Mouse (Mus musculus) midbrain, embryonic 11.5 days (tissue): ENCODE results near the gene Nat8. TPM values are rescaled to one million over a fixed set of nuclear protein-coding genes. Genes with fewer than 3 reads are reported as not detected.
A peak's percentile ranks its signal among the peaks of the same experiment; 100 is the strongest.
"Not testable (repeated sequence)": the region's sequence is repeated elsewhere in the genome, so short reads cannot be mapped to it uniquely, and the experiment has no call there.

Source experiments
- ATAC-seq: fragments of 200-750 bp; cut with Nextera tagmentation; 2 replicates; pipeline ENCODE4 v1.8.0; 2017; ENCODE audit warnings: moderate TSS enrichment, moderate library complexity; ENCODE audit not compliant: low FRiP score
- DNase-seq: peaks from one replicate; pipeline ENCODE4 v3.0.0; 2015; ENCODE audit warnings: low spot score; ENCODE audit errors: missing footprints
- H3K27ac ChIP-seq: fragments of 300-500 bp; sonication (generic); 2 replicates; pipeline ENCODE4 v1.5.1; 2014; ENCODE audit warnings: low read depth, low read length
- H3K27me3 ChIP-seq: fragments of 300-500 bp; sonication (generic); 2 replicates; pipeline ENCODE4 v1.6.1; 2014; ENCODE audit warnings: mild to moderate bottlenecking, low read length, moderate library complexity, mixed read lengths; ENCODE audit not compliant: control insufficient read depth, insufficient read depth
- H3K36me3 ChIP-seq: fragments of 300-500 bp; sonication (generic); 2 replicates; pipeline ENCODE4 v1.6.1; 2014; ENCODE audit warnings: mild to moderate bottlenecking, low read length, moderate library complexity, mixed read lengths; ENCODE audit not compliant: control insufficient read depth, insufficient read depth
- H3K4me1 ChIP-seq: fragments of 300-500 bp; sonication (generic); 2 replicates; pipeline ENCODE4 v1.6.1; 2014; ENCODE audit warnings: low read length; ENCODE audit not compliant: control insufficient read depth, insufficient read depth
- H3K4me2 ChIP-seq: fragments of 300-500 bp; sonication (generic); 2 replicates; pipeline ENCODE4 v1.6.1; 2014; ENCODE audit warnings: mild to moderate bottlenecking, moderate library complexity
- H3K4me3 ChIP-seq: fragments of 300-500 bp; sonication (generic); 2 replicates; pipeline ENCODE4 v1.5.1; 2014; ENCODE audit warnings: low read depth, low read length
- H3K9ac ChIP-seq: fragments of 300-500 bp; sonication (generic); 2 replicates; pipeline ENCODE4 v1.6.1; 2014; ENCODE audit warnings: low read length
- H3K9me3 ChIP-seq: fragments of 300-500 bp; sonication (generic); 2 replicates; pipeline ENCODE4 v1.6.1; 2016; ENCODE audit warnings: low read length; ENCODE audit not compliant: control insufficient read depth
- WGBS: fragments of 180-500 bp; shearing (Covaris S2); extraction: QIAGEN DNeasy Blood & Tissue Kit; methylation state at CpG from one replicate; pipeline ENCODE4 v1.1.7; 2014; 5-methylcytosine and 5-hydroxymethylcytosine counted together
- polyA plus RNA-seq: library from polyadenylated mRNA; unstranded; fragments of >200 nt; fragmentation: Nextera tagmentation; extraction: Ambion mirVana; gene quantifications from 2 replicates; pipeline ENCODE4 v1.2.1, GENCODE M21; 2014

Nat8 gene
- polyA plus RNA-seq, 1 experiment from 2014 or later: not detected

DNA sequence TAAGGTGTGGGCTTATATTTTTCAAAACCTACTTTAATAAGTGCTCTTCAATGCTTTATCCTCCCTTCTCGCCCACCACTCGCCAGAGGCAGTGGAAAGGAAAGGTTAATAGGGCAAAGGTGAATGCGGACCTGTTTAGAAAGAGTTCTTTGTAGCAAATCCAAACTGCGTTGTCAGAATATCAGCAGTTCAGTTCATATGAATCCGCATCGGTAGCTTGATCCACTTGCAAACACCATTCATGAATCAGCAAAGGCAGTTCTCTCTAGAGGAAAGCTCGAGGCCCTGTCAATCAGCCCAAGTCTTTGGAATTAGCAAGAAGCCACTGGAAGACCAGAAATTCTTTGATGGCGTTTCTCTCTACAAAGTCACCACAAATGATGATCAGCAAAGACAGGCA, 6.8 kb upstream of the Nat8 start:
- Histone ChIP-seq H3K27ac (no peak overlapping the region), H3K9ac (no peak overlapping the region), H3K4me3 (no peak overlapping the region), H3K9me3 (no peaks in the 10 kb centered on the region), H3K4me2 (no peak overlapping the region), H3K27me3 (no peaks in the 10 kb centered on the region), H3K36me3 (no peaks in the 10 kb centered on the region), H3K4me1 (no peaks in the 10 kb centered on the region)
- no peak for DNase-seq
- 61% methylated on average over 8 of the region's 8 CpGs for WGBS
- no peak for ATAC-seq

DNA sequence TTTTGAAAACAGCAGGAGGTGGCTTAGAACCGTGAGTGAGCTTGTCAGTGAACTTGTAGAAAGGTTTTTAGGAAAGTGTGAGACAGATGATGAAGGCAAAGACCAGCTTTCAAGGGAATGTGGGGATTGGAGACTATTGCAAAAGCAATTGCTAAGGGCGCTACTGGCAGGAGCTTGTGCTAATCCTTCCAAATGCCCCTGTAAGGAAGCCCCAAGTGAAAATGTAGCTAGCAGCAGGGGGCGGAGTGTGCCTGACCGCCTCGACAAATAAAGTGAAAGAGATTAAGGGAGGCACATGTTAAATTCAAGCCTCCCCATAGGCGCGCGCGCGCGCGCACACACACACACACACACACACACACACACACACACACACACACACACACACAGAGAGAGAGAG, 5.4 kb upstream of the Nat8 start:
- H3K4me3 ChIP-seq: not testable (repeated sequence)

DNA sequence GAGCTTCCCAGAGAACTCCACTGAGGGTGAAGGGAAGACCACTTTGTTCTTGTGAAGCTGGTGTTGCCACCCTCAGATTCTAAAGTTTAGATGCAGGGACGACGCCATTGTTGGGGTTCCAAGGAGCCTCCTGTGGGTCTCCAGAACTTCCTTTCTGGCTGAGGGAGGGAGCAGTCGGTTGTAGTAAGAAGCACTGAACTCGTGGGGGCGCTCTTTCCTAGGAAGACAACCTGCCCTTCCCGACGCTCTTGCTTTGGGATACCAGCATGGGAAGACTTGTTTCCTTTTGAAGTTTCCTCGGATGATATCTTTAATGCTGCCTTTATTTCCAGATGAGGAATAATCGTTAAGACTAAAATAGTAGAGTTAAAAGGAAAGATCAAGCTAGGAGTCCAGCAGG, 4.9 kb upstream of the Nat8 start:
- not testable (repeated sequence) for ATAC-seq, H3K9me3 ChIP-seq, H3K9ac ChIP-seq, H3K4me1 ChIP-seq, DNase-seq, H3K4me2 ChIP-seq, H3K4me3 ChIP-seq, H3K36me3 ChIP-seq, H3K27ac ChIP-seq, H3K27me3 ChIP-seq
- 16% methylated on average over 8 of the region's 9 CpGs for WGBS

More for the DNA sequence above, 5.4 kb upstream of the Nat8 start:
- not testable (repeated sequence) for H3K9me3 ChIP-seq, H3K36me3 ChIP-seq, H3K27me3 ChIP-seq, H3K4me2 ChIP-seq, H3K4me1 ChIP-seq, H3K9ac ChIP-seq, H3K27ac ChIP-seq
- 19% methylated on average over 12 of the region's 12 CpGs for WGBS
- peak; percentile 89 for DNase-seq
- peak; percentile 57; the same call in 1 of the 2 replicates for ATAC-seq

DNA sequence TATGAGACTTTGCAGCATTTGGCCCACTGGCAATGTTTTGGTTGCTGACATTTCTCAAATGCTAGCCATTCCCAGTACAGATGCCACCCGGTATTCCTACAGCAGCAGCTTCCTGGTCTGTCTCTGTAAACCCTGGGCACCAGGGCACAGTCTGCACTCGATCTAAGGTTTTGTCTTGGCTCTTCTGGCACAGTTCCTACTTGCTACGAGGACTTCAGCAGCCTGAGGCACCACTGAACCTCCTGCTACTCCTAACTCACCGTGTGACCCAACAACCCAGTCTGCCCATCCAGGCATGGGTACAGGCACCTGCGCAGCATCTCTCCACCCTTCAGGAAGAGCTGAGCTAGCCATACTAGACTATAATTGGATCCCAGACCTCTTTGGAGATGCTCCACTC, 4.2 kb upstream of the Nat8 start:
- not testable (repeated sequence) for DNase-seq, H3K9me3 ChIP-seq, H3K36me3 ChIP-seq, H3K27ac ChIP-seq, H3K27me3 ChIP-seq, H3K9ac ChIP-seq, H3K4me3 ChIP-seq, H3K4me2 ChIP-seq, H3K4me1 ChIP-seq, ATAC-seq
- WGBS: 84% methylated on average over 5 of the region's 5 CpGs

DNA sequence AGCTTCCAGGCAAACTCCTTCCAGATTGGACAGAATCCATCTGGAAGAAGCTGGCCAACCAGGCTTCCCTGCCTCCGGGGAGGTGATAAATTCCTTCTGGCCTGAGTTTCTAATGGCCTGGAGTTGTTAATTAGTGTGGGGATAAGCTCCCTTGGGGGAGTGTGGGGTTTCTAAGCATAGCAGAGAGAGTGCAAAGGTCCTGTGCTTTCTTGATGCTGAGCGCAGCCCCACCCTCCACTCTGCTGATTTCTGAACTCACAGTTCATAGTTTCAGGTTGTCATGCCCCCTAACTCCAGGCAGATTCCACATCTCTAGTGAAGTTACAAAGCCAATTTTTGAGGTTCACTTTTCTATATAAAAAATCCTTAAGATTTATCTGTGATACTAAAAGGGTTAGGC, 3.2 kb upstream of the Nat8 start:
- H3K9me3 ChIP-seq, H3K36me3 ChIP-seq, H3K4me1 ChIP-seq, H3K4me2 ChIP-seq, H3K4me3 ChIP-seq, H3K27me3 ChIP-seq, H3K27ac ChIP-seq, ATAC-seq, H3K9ac ChIP-seq, DNase-seq: not testable (repeated sequence)
- WGBS: 81% methylated on average over 1 of the region's 2 CpGs

DNA sequence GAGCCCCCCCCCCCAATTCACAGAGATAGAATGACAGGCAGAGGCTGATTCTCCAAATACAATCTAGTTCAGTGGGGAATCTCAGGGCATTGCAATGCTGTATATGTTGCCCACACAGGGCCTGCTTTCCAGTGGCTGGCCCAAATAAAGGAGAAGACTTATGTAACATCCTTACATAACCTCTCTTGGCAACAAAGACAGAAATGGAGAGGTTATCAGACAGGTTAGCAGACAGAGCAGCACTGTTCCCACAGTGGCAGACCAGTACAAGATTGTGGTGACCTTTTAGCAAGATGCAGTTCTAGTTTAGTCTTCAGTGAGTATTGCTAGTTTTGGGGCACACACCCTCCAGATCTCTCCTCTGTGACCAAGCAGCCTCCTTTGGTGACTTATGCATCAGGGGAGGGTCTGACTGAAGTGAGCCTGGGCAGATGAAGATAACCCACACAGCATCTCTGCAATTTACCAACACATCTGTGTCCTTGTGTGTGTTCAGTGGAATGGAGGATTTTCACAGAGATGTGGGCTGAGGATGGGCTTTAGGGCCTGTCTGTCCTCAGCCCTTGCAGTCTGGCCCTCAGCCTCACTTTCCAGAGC, 2.7 kb upstream of the Nat8 start:
- H3K9me3 ChIP-seq, H3K9ac ChIP-seq: not testable (repeated sequence)

DNA sequence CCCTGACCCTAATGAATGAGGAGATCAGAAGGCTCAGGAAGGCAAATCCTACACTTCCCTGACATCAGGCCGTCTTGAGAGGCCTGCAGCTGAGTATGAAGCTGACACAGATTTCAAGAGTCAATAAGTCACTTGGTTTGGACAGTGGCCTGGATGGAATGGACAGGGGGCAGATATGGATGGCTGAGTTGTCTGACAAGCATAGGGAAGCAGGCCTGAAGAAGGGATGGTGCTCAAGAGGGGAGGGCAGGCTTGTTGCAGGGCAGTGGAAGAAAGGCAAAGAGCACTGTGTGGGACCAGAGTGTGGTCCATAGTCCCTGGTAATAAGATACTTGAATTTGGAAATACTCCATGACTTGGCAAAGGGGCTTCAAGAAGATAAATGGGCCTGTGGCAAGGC, 2.4 kb downstream of the Nat8 start:
- H3K4me3 ChIP-seq: no peak overlapping the region
- WGBS: 68% methylated on average over 1 of the region's 1 CpGs
- no peak overlapping the region for H3K4me2 ChIP-seq
- H3K36me3 ChIP-seq: no peaks in the 10 kb centered on the region
- DNase-seq (no peak), ATAC-seq (no peak)
- H3K27me3 ChIP-seq: no peaks in the 10 kb centered on the region
- H3K9me3 ChIP-seq: no peaks in the 10 kb centered on the region
- no peak overlapping the region for H3K9ac ChIP-seq
- H3K27ac ChIP-seq: no peak overlapping the region
- H3K4me1 ChIP-seq: no peaks in the 10 kb centered on the region

More for the DNA sequence above, 2.7 kb upstream of the Nat8 start:
- not testable (repeated sequence) for H3K4me2 ChIP-seq, ATAC-seq, H3K4me1 ChIP-seq, DNase-seq, H3K27ac ChIP-seq, H3K4me3 ChIP-seq, H3K36me3 ChIP-seq, H3K27me3 ChIP-seq

DNA sequence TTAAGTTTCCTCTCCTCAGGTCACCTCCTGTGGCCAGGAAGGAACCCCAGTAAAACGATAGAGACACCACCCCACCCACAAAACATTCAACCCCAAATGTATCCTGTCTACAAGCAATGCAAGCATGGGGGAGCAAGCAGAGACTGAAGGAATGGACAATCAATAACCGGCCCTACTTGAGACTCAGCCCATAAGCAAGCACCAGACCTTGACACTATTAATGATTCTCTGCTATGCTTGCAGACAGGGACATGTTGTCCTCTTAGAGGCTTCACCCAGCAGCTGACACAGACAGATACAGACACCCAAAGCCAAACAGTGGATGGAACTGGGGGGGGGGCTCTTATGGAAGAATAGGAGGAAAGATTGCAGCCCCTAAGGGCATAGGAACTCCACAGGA, 6.0 kb downstream of the Nat8 start:
- DNase-seq (no peak), ATAC-seq (no peak)
- Histone ChIP-seq H3K9me3 (no peaks in the 10 kb centered on the region), H3K4me3 (no peak overlapping the region), H3K27ac (no peak overlapping the region), H3K27me3 (no peaks in the 10 kb centered on the region), H3K4me2 (no peak overlapping the region), H3K4me1 (no peaks in the 10 kb centered on the region), H3K36me3 (no peaks in the 10 kb centered on the region), H3K9ac (no peak overlapping the region)
- WGBS: 96% methylated on average over 2 of the region's 2 CpGs

DNA sequence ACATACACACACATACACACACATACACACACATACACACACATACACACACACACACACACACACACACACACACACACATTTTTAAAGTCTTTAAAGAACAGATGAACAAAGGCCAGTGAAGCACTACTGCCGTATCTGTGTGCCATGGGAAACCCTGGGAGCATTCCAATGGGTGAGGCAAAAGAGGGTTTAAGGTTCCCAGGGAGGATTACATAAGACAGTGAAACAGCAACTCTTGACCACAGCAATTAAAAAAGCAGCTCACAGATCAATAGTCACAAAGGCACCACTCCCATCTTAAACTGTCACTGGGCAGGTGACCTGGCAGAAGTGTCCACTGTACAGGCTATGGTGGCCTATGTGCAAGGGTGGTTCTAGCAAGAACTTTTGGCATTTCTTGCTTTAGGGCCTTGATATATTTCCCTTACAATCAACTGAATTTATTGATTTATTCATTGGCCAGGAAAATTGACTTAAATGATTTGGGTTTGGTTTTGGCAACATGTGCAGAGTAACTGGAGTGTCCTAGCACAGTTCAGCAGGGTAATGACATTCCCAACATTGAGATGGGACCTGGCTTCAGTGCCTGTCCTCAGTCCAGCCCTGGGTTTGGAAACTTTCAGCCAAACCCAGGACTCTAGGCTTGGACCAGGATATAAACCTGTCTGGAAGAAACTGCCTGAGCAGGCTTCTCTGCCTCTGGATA, 8.3 kb downstream of the Nat8 start:
- no peak for ATAC-seq
- no peak overlapping the region for H3K9ac ChIP-seq
- no peak overlapping the region for H3K4me2 ChIP-seq
- WGBS: 96% methylated on average over 1 of the region's 1 CpGs
- H3K27ac ChIP-seq: no peak overlapping the region
- no peaks in the 10 kb centered on the region for H3K4me1 ChIP-seq
- H3K36me3 ChIP-seq: no peaks in the 10 kb centered on the region
- H3K4me3 ChIP-seq: no peak overlapping the region
- H3K27me3 ChIP-seq: no peaks in the 10 kb centered on the region
- no peak for DNase-seq
- H3K9me3 ChIP-seq: no peaks in the 10 kb centered on the region
